Mouse (Mus musculus) hindbrain, embryonic 12.5 days (tissue): Measurements from ENCODE around the gene Casp4. TPM values are rescaled to one million over a fixed set of nuclear protein-coding genes. Genes with fewer than 3 reads are reported as not detected.

Experiments
- ATAC-seq: fragments of 200-750 bp; cut with Nextera tagmentation; 2 replicates; pipeline ENCODE4 v1.8.0; 2017; ENCODE audit warnings: moderate TSS enrichment; ENCODE audit not compliant: low FRiP score
- H3K27ac ChIP-seq: fragments of 300-500 bp; sonication (generic); 2 replicates; pipeline ENCODE4 v1.5.1; 2016; ENCODE audit warnings: mild to moderate bottlenecking
- H3K27me3 ChIP-seq: fragments of 300-500 bp; sonication (generic); 2 replicates; pipeline ENCODE4 v1.6.1; 2016; ENCODE audit warnings: mild to moderate bottlenecking
- H3K36me3 ChIP-seq: fragments of 300-500 bp; sonication (generic); 2 replicates; pipeline ENCODE4 v1.6.1; 2016; ENCODE audit warnings: mild to moderate bottlenecking
- H3K4me1 ChIP-seq: fragments of 300-500 bp; sonication (generic); 2 replicates; pipeline ENCODE4 v1.6.1; 2016
- H3K4me2 ChIP-seq: fragments of 300-500 bp; sonication (generic); replicated peaks from 2 replicates; pipeline ENCODE4 v1.6.1; 2016; ENCODE audit warnings: mild to moderate bottlenecking
- H3K4me3 ChIP-seq: fragments of 300-500 bp; sonication (generic); 2 replicates; pipeline ENCODE4 v1.5.1; 2016; ENCODE audit warnings: mild to moderate bottlenecking
- H3K9ac ChIP-seq: fragments of 300-500 bp; sonication (generic); 2 replicates; pipeline ENCODE4 v1.6.1; 2016; ENCODE audit warnings: mild to moderate bottlenecking, moderate library complexity
- H3K9me3 ChIP-seq: fragments of 300-500 bp; sonication (generic); replicated peaks from 2 replicates; pipeline ENCODE4 v1.6.1; 2016; ENCODE audit warnings: mild to moderate bottlenecking
- WGBS: fragments of 180-500 bp; shearing (Covaris S2); methylation state at CpG from one replicate; pipeline ENCODE4 v1.1.7; 2016; 5-methylcytosine and 5-hydroxymethylcytosine counted together
- polyA plus RNA-seq: library from polyadenylated mRNA; unstranded; fragments of >200 nt; fragmentation: Nextera tagmentation; extraction: Ambion mirVana; gene quantifications from 2 replicates; pipeline ENCODE4 v1.2.1, GENCODE M21; 2016

Gene Casp4
- not detected in 2 replicates for polyA plus RNA-seq

DNA sequence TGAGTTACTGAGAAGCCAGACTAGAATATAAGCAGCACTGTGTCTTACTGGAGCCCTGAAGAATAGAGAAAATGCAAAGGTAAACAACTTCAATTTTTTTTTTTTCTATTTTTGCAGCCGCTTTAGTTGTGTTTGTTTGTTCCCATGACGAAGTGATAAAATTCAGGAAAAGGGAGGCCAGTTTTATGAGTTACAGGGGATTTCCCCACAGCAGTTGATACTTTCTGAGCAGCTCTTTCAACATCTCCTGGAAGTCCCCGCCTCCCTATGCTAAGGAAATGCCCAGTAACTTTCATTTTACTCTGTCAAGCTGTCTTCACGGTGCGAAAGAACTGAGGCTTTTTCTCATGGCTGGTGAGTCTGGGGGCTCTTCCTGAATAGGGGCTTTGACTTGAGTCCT lies at the start of gene Casp4:
Casp4 (plus strand) TSS at position 268 of the 400 bp plus-strand sequence.
- Histone ChIP-seq H3K4me2 (no peak within 1 kb of the TSS), H3K9ac (no peak within 1 kb of the TSS), H3K36me3 (no peaks in the 10 kb centered on the region), H3K4me3 (no peak within 1 kb of the TSS), H3K4me1 (no peaks in the 10 kb centered on the region), H3K27ac (no peak within 1 kb of the TSS), H3K9me3 (no peaks in the 10 kb centered on the region), H3K27me3 (no peaks in the 10 kb centered on the region)
- no peak for ATAC-seq
- WGBS, result 71% methylated on average over 5 of the region's 5 CpGs

DNA sequence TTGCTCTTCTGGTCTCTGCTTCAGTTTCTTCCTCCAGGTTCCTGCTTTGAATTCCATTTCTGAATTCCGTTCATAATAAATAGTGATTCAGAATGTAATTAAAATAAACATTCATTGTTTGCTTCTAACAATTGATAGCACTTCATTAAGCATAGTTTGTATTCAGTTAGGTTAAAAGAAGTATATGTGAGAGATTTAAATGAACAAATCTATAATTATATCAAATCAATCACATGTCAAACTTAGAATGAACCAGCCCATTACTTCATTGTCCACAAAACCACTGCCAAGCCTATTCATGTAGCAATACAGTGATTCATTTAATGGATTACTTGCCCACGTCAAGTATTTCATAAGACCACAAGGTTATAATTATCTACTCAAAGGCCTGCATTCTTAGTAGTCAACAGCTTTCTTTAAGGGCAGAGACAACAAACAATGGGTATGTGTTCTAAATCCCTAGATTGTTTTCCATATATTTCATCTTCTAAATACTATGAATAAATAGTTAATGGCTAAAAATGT lies 44.6 kb upstream of the Casp4 start:
- no peaks in the 10 kb centered on the region for H3K4me1 ChIP-seq
- ATAC-seq, result no peak
- no peak overlapping the region for H3K9ac ChIP-seq
- no peak overlapping the region for H3K4me3 ChIP-seq
- no peak overlapping the region for H3K4me2 ChIP-seq
- H3K27me3 ChIP-seq, result no peaks in the 10 kb centered on the region
- no peak overlapping the region for H3K27ac ChIP-seq
- WGBS, result 73% methylated on average over 2 of the region's 2 CpGs
- H3K36me3 ChIP-seq, result no peaks in the 10 kb centered on the region
- H3K9me3 ChIP-seq, result no peaks in the 10 kb centered on the region

DNA sequence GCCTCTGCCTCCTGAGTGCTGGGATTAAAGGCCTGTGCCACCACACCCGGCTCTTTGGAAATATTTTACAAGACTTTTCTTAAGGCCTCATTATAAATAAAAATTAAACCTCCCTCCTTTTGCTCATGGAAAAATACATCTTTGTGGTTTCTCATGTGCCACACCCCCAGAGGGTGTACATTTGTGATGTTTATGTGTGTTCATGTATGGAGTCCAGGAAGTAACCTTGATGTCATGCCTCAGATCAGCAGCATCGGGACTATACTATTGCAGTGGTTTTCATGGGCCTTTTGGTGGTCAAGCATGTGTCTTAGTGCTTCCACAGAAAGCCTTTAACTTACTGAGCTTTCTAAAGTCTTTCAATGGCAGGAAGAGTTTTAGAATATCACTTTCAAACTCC lies 38.4 kb upstream of the Casp4 start:
- ATAC-seq, result no peak
- Histone ChIP-seq H3K4me3 (no peak overlapping the region), H3K27ac (no peak overlapping the region), H3K27me3 (no peaks in the 10 kb centered on the region), H3K9ac (no peak overlapping the region), H3K4me2 (no peak overlapping the region), H3K4me1 (no peaks in the 10 kb centered on the region), H3K9me3 (no peaks in the 10 kb centered on the region), H3K36me3 (no peaks in the 10 kb centered on the region)
- 85% methylated on average over 2 of the region's 2 CpGs for WGBS

GRCm38 (mm10) chr9:5270884-5271283 lies 37.7 kb upstream of the Casp4 start:
- WGBS, result 81% methylated on average over 1 of the region's 1 CpGs
- ATAC-seq, result no peak
- Histone ChIP-seq H3K27me3 (no peaks in the 10 kb centered on the region), H3K4me2 (no peak overlapping the region), H3K4me1 (no peaks in the 10 kb centered on the region), H3K9ac (no peak overlapping the region), H3K36me3 (no peaks in the 10 kb centered on the region), H3K4me3 (no peak overlapping the region), H3K9me3 (no peaks in the 10 kb centered on the region), H3K27ac (no peak overlapping the region)

DNA sequence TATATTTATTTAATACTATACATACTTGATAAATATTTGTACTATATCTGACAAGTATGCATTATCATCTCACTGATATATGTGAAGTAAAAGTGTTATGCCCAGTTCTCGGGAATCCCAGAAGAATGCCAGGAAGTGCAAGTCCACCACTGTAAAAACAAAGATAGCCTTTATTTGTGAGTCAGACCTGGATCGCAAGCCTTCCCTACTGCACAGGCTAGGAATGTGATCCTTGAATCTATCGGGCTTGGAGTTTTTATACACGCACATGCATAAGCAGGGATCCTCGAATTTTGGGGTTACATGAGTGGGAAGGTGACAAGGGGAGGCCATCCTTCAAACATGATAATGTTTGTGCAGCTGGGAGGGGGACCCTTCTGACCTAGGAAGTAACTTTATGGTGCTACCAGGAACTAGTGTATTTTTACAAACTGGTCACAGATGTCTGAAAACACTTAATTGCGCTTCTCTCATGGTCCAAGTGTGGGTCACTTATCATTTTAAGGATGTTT lies 37.2 kb upstream of the Casp4 start:
- H3K36me3 ChIP-seq, result no peaks in the 10 kb centered on the region
- no peak overlapping the region for H3K9ac ChIP-seq
- no peak overlapping the region for H3K4me3 ChIP-seq
- H3K27me3 ChIP-seq, result no peaks in the 10 kb centered on the region
- 84% methylated on average over 6 of the region's 6 CpGs for WGBS
- H3K4me2 ChIP-seq, result no peak overlapping the region
- ATAC-seq, result no peak
- no peak overlapping the region for H3K27ac ChIP-seq
- H3K4me1 ChIP-seq, result no peaks in the 10 kb centered on the region
- no peaks in the 10 kb centered on the region for H3K9me3 ChIP-seq

DNA sequence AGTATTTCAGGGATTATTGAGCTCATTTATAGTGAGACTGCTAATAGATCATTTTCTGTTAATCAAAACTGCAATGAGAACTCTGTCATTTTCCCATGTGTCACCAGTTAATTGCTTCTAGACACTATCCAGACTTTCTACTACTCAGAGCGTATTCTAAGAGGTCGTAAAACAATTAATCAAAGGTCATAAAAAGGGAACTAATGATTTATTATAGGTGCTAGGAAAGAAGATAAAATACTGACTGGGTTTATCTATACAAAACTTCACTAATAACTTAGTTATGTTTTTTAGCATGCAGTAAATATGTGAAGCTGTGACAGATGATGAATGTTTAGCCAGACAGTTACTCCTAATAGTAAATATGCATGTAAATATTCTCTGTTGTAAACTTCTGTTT lies 22.6 kb upstream of the Casp4 start:
- Histone ChIP-seq H3K27ac (no peak overlapping the region), H3K27me3 (no peaks in the 10 kb centered on the region), H3K36me3 (no peaks in the 10 kb centered on the region), H3K4me3 (no peak overlapping the region), H3K4me2 (no peak overlapping the region), H3K9ac (no peak overlapping the region), H3K9me3 (no peaks in the 10 kb centered on the region), H3K4me1 (no peaks in the 10 kb centered on the region)
- 91% methylated on average over 2 of the region's 2 CpGs for WGBS
- no peak for ATAC-seq

- ATAC-seq, result no peak
- H3K36me3 ChIP-seq, result no peaks in the 10 kb centered on the region
- H3K4me1 ChIP-seq, result no peaks in the 10 kb centered on the region
- H3K4me3 ChIP-seq, result no peak overlapping the region
- no peak overlapping the region for H3K4me2 ChIP-seq
- H3K27me3 ChIP-seq, result no peaks in the 10 kb centered on the region
- no peak overlapping the region for H3K27ac ChIP-seq
- H3K9ac ChIP-seq, result no peak overlapping the region
- no peaks in the 10 kb centered on the region for H3K9me3 ChIP-seq
Observed at GRCm38 (mm10) chr9:5286597-5286996, 22.0 kb upstream of the Casp4 start.

GRCm38 (mm10) chr9:5296354-5297237 lies 12.0 kb upstream of the Casp4 start:
- Histone ChIP-seq H3K4me3 (no peak overlapping the region), H3K27ac (no peak overlapping the region), H3K4me1 (no peaks in the 10 kb centered on the region), H3K27me3 (no peaks in the 10 kb centered on the region), H3K9me3 (no peaks in the 10 kb centered on the region), H3K4me2 (no peak overlapping the region), H3K9ac (no peak overlapping the region), H3K36me3 (no peaks in the 10 kb centered on the region)
- no peak for ATAC-seq
- 90% methylated on average over 2 of the region's 2 CpGs for WGBS

DNA sequence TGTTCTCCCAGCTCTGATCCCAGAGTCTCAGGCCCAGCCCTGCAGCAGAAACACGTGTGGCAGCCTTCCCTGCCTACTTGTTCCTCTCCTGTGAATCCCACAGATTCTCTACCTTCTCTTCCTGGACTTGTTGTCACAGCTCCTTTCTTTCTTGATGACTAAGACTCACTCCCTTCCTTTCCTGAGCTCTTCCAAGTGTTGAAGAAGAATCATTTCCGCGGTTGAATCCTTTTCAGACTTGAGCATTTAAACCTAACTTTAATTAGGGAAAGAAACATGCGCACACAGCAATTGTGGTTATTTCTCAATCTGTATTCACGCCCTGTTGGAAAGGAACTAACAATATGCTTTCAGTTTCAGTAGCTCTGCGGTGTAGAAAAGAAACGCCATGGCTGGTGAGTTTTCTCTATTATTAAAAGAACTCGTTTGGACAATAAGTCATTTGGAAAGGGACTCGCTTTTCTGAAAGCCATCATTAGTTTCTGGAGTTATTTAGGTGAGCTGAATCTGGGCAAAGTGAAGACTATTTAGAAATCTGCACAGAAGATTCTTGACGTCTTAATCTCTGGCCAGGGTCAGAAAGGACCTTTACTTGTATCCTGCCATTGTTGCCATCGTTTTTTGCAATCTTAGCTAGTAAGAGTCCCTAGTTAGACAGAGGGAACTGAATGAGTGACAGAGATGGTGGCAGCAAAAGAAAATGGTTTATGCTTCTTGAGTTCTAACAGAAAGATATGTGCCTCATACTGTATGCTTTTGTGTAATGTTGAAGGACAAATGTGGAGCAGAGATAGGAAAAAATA lies 10.1 kb upstream of the Casp4 start, which contains the start of gene Casp1:
Casp1 (plus strand) TSS at position 189 of the 803 bp plus-strand sequence.
- H3K9ac ChIP-seq, result no peak within 1 kb of the TSS
- 74% methylated on average over 11 of the region's 11 CpGs for WGBS
- no peaks in the 10 kb centered on the region for H3K9me3 ChIP-seq
- no peaks in the 10 kb centered on the region for H3K36me3 ChIP-seq
- H3K4me1 ChIP-seq, result no peaks in the 10 kb centered on the region
- H3K4me3 ChIP-seq, result no peak within 1 kb of the TSS
- H3K4me2 ChIP-seq, result no peak within 1 kb of the TSS
- no peaks in the 10 kb centered on the region for H3K27me3 ChIP-seq
- no peak within 1 kb of the TSS for H3K27ac ChIP-seq
- no peak for ATAC-seq

DNA sequence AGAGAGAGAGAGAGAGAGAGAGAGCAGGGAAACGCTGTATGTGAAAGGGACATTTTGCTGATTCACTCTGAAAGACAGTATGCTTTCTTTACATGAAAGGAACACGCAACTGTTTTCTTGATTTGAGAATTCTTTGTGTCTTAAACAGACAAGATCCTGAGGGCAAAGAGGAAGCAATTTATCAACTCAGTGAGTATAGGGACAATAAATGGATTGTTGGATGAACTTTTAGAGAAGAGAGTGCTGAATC lies 9.6 kb upstream of the Casp4 start:
- Histone ChIP-seq H3K4me1 (no peaks in the 10 kb centered on the region), H3K9me3 (no peaks in the 10 kb centered on the region), H3K4me3 (no peak overlapping the region), H3K27ac (no peak overlapping the region), H3K27me3 (no peaks in the 10 kb centered on the region), H3K36me3 (no peaks in the 10 kb centered on the region), H3K9ac (no peak overlapping the region), H3K4me2 (no peak overlapping the region)
- 84% methylated on average over 2 of the region's 2 CpGs for WGBS
- no peak for ATAC-seq

DNA sequence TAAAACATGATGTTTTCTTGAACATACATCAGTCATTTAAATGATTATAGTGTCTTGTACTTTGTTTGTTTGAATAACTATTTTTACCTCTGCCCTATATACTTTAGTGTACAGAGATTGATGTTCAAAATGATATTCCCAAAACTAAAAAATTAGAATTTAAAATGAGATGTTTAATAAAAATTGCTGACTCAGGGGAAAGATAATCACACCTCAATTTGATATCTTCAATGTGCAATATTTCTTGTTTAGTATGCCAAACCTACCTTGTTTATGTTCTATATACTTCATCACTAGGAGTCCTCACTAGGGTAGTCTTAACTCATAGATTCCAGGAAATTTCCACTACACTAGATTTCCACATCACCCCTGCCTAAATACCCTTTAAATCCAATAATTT lies 1.5 kb downstream of the Casp4 start:
- no peak overlapping the region for H3K9ac ChIP-seq
- H3K4me3 ChIP-seq, result no peak overlapping the region
- no peak overlapping the region for H3K4me2 ChIP-seq
- H3K4me1 ChIP-seq, result no peaks in the 10 kb centered on the region
- H3K9me3 ChIP-seq, result no peaks in the 10 kb centered on the region
- no peak overlapping the region for H3K27ac ChIP-seq
- H3K36me3 ChIP-seq, result no peaks in the 10 kb centered on the region
- no peak for ATAC-seq
- H3K27me3 ChIP-seq, result no peaks in the 10 kb centered on the region

DNA sequence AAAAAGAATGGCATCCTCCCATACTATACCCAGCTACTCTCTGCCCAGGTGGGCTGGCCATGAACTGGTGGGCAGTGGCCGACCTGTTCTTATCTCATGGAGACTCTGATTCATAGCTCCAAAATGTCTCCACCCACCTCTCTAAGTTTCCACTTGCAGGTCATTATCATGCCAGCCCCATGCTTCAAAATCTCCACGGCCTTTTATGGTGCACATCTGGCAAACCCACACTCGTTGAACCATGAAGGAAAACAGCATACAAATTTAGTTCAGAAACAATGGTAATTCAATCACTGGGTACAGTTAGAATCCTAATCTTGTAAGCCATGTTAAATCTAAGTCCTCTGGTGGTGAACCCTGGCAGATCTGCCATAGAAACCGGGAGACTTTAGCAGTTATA lies 2.8 kb downstream of the Casp4 start:
- Histone ChIP-seq H3K9me3 (no peaks in the 10 kb centered on the region), H3K4me1 (no peaks in the 10 kb centered on the region), H3K27ac (no peak overlapping the region), H3K4me2 (no peak overlapping the region), H3K27me3 (no peaks in the 10 kb centered on the region), H3K36me3 (no peaks in the 10 kb centered on the region), H3K4me3 (no peak overlapping the region), H3K9ac (no peak overlapping the region)
- no peak for ATAC-seq
- WGBS, result 77% methylated on average over 4 of the region's 4 CpGs
